Mouse (Mus musculus): Measurements from ENCODE around the gene Trp53rkb. TPM values are rescaled to one million over a fixed set of nuclear protein-coding genes. Genes with fewer than 3 reads are reported as not detected.

Trp53rkb gene
- polyA plus RNA-seq (2012; fragmentation: generic; extraction: Trizol), result 1 to 10 TPM; 4.3 to 5.3 TPM

GRCm38 (mm10) chr2:166792355-166792754 is at the start of gene Trp53rkb:
TSS of gene Trp53rkb (plus strand) at chr2:166792531.

GRCm38 (mm10) chr2:166805250-166806172 is 13.2 kb downstream of the Trp53rkb start, which contains the start of gene Arfgef2:
TSS of gene Arfgef2 (plus strand) at chr2:166805588.

Other genes with a start within 250 kb of the Trp53rkb start
- gene Prex1, start 78.7 kb upstream of the Trp53rkb start, polyA plus RNA-seq (2012; fragmentation: generic; extraction: Trizol), result under 1 TPM; 0.01 to 0.42 TPM
- gene Arfgef2, start 13.1 kb downstream of the Trp53rkb start, polyA plus RNA-seq (2012; fragmentation: generic; extraction: Trizol), result 1 to 10 TPM; 1.4 to 8.0 TPM
- 10 to 100 TPM in 1 of 2 experiments, 1 to 10 TPM in 1; 2.5 to 14.3 TPM for gene Cse1l, start 113.5 kb downstream of the Trp53rkb start, polyA plus RNA-seq (2012; fragmentation: generic; extraction: Trizol)
- 10 to 100 TPM; 11.8 to 47.1 TPM for gene Stau1, start 203.8 kb downstream of the Trp53rkb start, polyA plus RNA-seq (2012; fragmentation: generic; extraction: Trizol)
- 10 to 100 TPM; 18.9 to 19.0 TPM for gene Ddx27, start 222.7 kb downstream of the Trp53rkb start, polyA plus RNA-seq (2012; fragmentation: generic; extraction: Trizol)